Mouse (Mus musculus) midbrain, embryonic 13.5 days (tissue): ENCODE measurements at regions not wholly inside any gene's neighbourhood (a gene's known extent, or its start where the extent isn't known, plus 50 kb on each side); places are given as distances from the start of the nearest gene placed in this dataset.

Experiments
- ATAC-seq: fragments of 200-750 bp; cut with Nextera tagmentation; 2 replicates; pipeline ENCODE4 v1.8.0; 2017; ENCODE audit warnings: mild to moderate bottlenecking, moderate TSS enrichment, moderate library complexity
- H3K27ac ChIP-seq: fragments of 300-500 bp; sonication (generic); 2 replicates; pipeline ENCODE4 v1.5.1; 2015; ENCODE audit warnings: inconsistent platforms, mild to moderate bottlenecking, moderate library complexity
- H3K27me3 ChIP-seq: fragments of 300-500 bp; sonication (generic); 2 replicates; pipeline ENCODE4 v1.6.1; 2015; ENCODE audit warnings: mild to moderate bottlenecking, inconsistent platforms
- H3K36me3 ChIP-seq: fragments of 300-500 bp; sonication (generic); 2 replicates; pipeline ENCODE4 v1.6.1; 2015; ENCODE audit warnings: mild to moderate bottlenecking, inconsistent platforms
- H3K4me1 ChIP-seq: fragments of 300-500 bp; sonication (generic); replicated peaks from 2 replicates; pipeline ENCODE4 v1.6.1; 2015; ENCODE audit warnings: inconsistent platforms
- H3K4me2 ChIP-seq: fragments of 300-500 bp; sonication (generic); replicated peaks from 2 replicates; pipeline ENCODE4 v1.6.1; 2015; ENCODE audit warnings: moderate library complexity, mild to moderate bottlenecking, inconsistent platforms
- H3K4me3 ChIP-seq: fragments of 300-500 bp; sonication (generic); replicated peaks from 2 replicates; pipeline ENCODE4 v1.5.1; 2015; ENCODE audit warnings: mild to moderate bottlenecking, inconsistent platforms
- H3K9ac ChIP-seq: fragments of 300-500 bp; sonication (generic); replicated peaks from 2 replicates; pipeline ENCODE4 v1.6.1; 2015; ENCODE audit warnings: mild to moderate bottlenecking, inconsistent platforms
- H3K9me3 ChIP-seq: fragments of 300-500 bp; sonication (generic); 2 replicates; pipeline ENCODE4 v1.6.1; 2016; ENCODE audit warnings: mild to moderate bottlenecking, inconsistent platforms

DNA sequence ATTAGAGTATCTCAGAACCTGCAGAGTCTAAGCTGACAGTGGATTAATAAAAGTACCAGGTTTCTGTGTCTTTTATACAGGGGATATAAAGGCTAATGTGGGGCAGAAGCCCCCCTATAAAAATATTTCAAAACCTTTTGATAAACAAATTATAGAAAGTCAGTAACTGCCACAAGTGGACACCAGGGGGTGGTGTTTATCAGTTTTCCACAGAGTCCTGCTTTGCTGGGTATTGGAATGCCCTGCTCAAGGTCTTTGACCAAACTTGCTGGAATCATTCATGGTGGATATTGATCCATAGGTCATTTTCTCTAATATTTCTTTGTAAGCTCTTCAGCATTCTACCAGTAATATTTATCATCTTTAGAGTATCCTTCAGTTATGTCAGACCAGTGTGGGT, 51.4 kb downstream of the Scgb1b24 start:
- Histone ChIP-seq H3K9ac (no peak overlapping the region), H3K4me2 (no peak overlapping the region), H3K36me3 (no peaks in the 10 kb centered on the region), H3K4me1 (no peaks in the 10 kb centered on the region), H3K27me3 (no peaks in the 10 kb centered on the region), H3K4me3 (no peak overlapping the region), H3K27ac (no peak overlapping the region), H3K9me3 (peaks cover 68% of the 10 kb centered on the region)
- no peak for ATAC-seq
